Comparison of ENCODE assay signal across 8 mouse cellular contexts in genomic region chr7:116031388-116031717, GRCm38 (mm10). TPM values are rescaled to one million over a fixed set of nuclear protein-coding genes. Genes with fewer than 3 reads are reported as not detected.
DNase-seq lines count a peak whose midpoint lies in the region; ATAC-seq and TF ChIP-seq lines count a peak whose summit lies in the region.

No protein-coding gene starts in this region.

- H3K27ac ChIP-seq in heart, embryonic 14.5 days (replicated peaks in 1 of 2; ENCODE audit: control insufficient read depth in 1 of 2, insufficient read depth in 1 of 2, low read depth in 2 of 2, low read length in 2 of 2) = peak overlapping the region; percentile 95 to 99
- H3K27ac ChIP-seq in hindbrain, embryonic 15.5 days (replicated peaks) = peak overlapping the region; percentile 77
- H3K27ac ChIP-seq in midbrain, embryonic 10.5 days (replicated peaks) = peak overlapping the region; percentile 98

- H3K27me3 ChIP-seq in heart, embryonic 14.5 days (ENCODE audit: control insufficient read depth, insufficient read depth, low read length) = peaks cover 6% of the 10 kb centered on the region; the same call in 1 of the 2 replicates
- H3K27me3 ChIP-seq in hindbrain, embryonic 15.5 days = peaks cover 47% of the 10 kb centered on the region
- peaks cover 39% of the 10 kb centered on the region for H3K27me3 ChIP-seq in midbrain, embryonic 10.5 days (ENCODE audit: low read depth, poor library complexity, severe bottlenecking)

- H3K9ac ChIP-seq in heart, embryonic 14.5 days (ENCODE audit: low read length) = peak overlapping the region; percentile 93
- peak overlapping the region; percentile 47 for H3K9ac ChIP-seq in hindbrain, embryonic 15.5 days

- DNase-seq in heart, postnatal 10 days = no peak
- DNase-seq in brain, embryonic 14.5 days (ENCODE audit: low read depth) = peak; percentile 78
- no peak for DNase-seq in midbrain, embryonic 10.5 days (ENCODE audit: low spot score)
- no peak for DNase-seq in urinary bladder, adult 18-20 months (ENCODE audit: low spot score in 2 of 2)
- DNase-seq in layer of hippocampus, postnatal 14 days (ENCODE audit: low spot score in 2 of 2) = no peak

- TF ChIP-seq CTCF in brain, embryonic 14.5 days (IDR thresholded peaks at IDR 0.05; ENCODE audit: borderline replicate concordance, extremely low read depth, insufficient read depth, insufficient read length) = no peak

- peak overlapping the region; percentile 86 for H3K4me2 ChIP-seq in heart, embryonic 14.5 days (ENCODE audit: low read length)
- peak overlapping the region; percentile 98 for H3K4me2 ChIP-seq in hindbrain, embryonic 15.5 days

- H3K4me3 ChIP-seq in heart, embryonic 14.5 days (ENCODE audit: control insufficient read depth in 1 of 2, insufficient read depth in 1 of 2, low read depth in 1 of 2, low read length in 2 of 2) = peak overlapping the region; percentile 65 to 67
- H3K4me3 ChIP-seq in hindbrain, embryonic 15.5 days = peak overlapping the region; percentile 51
- peak overlapping the region; percentile 78 for H3K4me3 ChIP-seq in midbrain, embryonic 10.5 days

- WGBS in heart, embryonic 14.5 days = under 1% methylated on average over 14 of the region's 14 CpGs
- under 1% methylated on average over 14 of the region's 14 CpGs for WGBS in hindbrain, embryonic 15.5 days
- under 1% methylated on average over 14 of the region's 14 CpGs for WGBS in midbrain, embryonic 10.5 days

- TF ChIP-seq POLR2A in brain, embryonic 14.5 days (IDR thresholded peaks at IDR 0.05; ENCODE audit: borderline replicate concordance, extremely low read depth, insufficient read depth, insufficient read length, poor library complexity, severe bottlenecking) = no peak

- ATAC-seq in heart, embryonic 14.5 days (ENCODE audit: insufficient number of reproducible peaks, insufficient read depth, low FRiP score, low read depth) = no peak
- ATAC-seq in hindbrain, embryonic 15.5 days (ENCODE audit: low FRiP score, low read depth) = no peak
- no peak for ATAC-seq in granulocyte monocyte progenitor cell, adult 5-6 weeks (replicated peaks; ENCODE audit: poor library complexity, severe bottlenecking)

- H3K9me3 ChIP-seq in heart, embryonic 14.5 days (ENCODE audit: control insufficient read depth, low read length) = no peaks in the 10 kb centered on the region
- no peaks in the 10 kb centered on the region for H3K9me3 ChIP-seq in hindbrain, embryonic 15.5 days
- no peaks in the 10 kb centered on the region for H3K9me3 ChIP-seq in midbrain, embryonic 10.5 days (replicated peaks)

- H3K36me3 ChIP-seq in heart, embryonic 14.5 days (ENCODE audit: control insufficient read depth, insufficient read depth, low read length) = no peaks in the 10 kb centered on the region
- H3K36me3 ChIP-seq in hindbrain, embryonic 15.5 days = no peaks in the 10 kb centered on the region
- H3K36me3 ChIP-seq in midbrain, embryonic 10.5 days = no peaks in the 10 kb centered on the region

- H3K4me1 ChIP-seq in heart, embryonic 14.5 days (ENCODE audit: control insufficient read depth in 2 of 2, insufficient read depth in 2 of 2, low read length in 2 of 2) = peaks cover 6 to 10% of the 10 kb centered on the region in 2 experiments; a peak in 3 of 4 replicates
- peaks cover 39% of the 10 kb centered on the region for H3K4me1 ChIP-seq in hindbrain, embryonic 15.5 days (replicated peaks)
- peaks cover 65% of the 10 kb centered on the region for H3K4me1 ChIP-seq in midbrain, embryonic 10.5 days

- intact Hi-C loops in heart, postnatal 10 days (cut with DNase I) = loop anchor here (5.0 to 10.0 kb wide), 6 partner anchors 209 to 1159 kb away; no protein-coding TSS in a partner anchor

RNA-seq across cellular contexts. Expression of gene Sox6, which starts 7.2 kb away (rescaled TPM):
- polyA plus RNA-seq in heart, embryonic 14.5 days (2014; fragmentation: Nextera tagmentation; extraction: Ambion mirVana) = 36.8 and 39.1 TPM in 2 replicates
- total RNA-seq in heart, postnatal 10 days (2021) = 10 to 100 TPM; 22.9 to 30.3 TPM
- 19.9 and 23.1 TPM in 2 replicates for polyA plus RNA-seq in brain, embryonic 14.5 days (2012; rRNA removed)
- 31.7 and 34.4 TPM in 2 replicates for polyA plus RNA-seq in hindbrain, embryonic 15.5 days (2015; fragmentation: Nextera tagmentation; extraction: Ambion mirVana)
- polyA plus RNA-seq in midbrain, embryonic 10.5 days (2016; fragmentation: Nextera tagmentation; extraction: Ambion mirVana) = 25.5 and 31.8 TPM in 2 replicates
- total RNA-seq in granulocyte monocyte progenitor cell, adult 5-6 weeks (2014; fragmentation: Nextera tagmentation) = 0.45 and 2.6 TPM in 2 replicates
- 0.98 TPM in 1 of 2 replicates, not detected in the other for total RNA-seq in granulocyte monocyte progenitor cell, adult 5-6 weeks (2017)
- total RNA-seq in layer of hippocampus, postnatal 14 days (2021) = 10 to 100 TPM; 38.8 to 39.1 TPM

RNA-seq across cellular contexts. Expression of gene 1110004F10Rik, which starts 7.8 kb away (rescaled TPM):
- polyA plus RNA-seq in heart, embryonic 14.5 days (2014; fragmentation: Nextera tagmentation; extraction: Ambion mirVana) = 168 and 176 TPM in 2 replicates
- total RNA-seq in heart, postnatal 10 days (2021) = 10 to 100 TPM; 65.9 to 73.8 TPM
- polyA plus RNA-seq in brain, embryonic 14.5 days (2012; rRNA removed) = 197 and 225 TPM in 2 replicates
- polyA plus RNA-seq in hindbrain, embryonic 15.5 days (2015; fragmentation: Nextera tagmentation; extraction: Ambion mirVana) = 291 and 297 TPM in 2 replicates
- 370 and 371 TPM in 2 replicates for polyA plus RNA-seq in midbrain, embryonic 10.5 days (2016; fragmentation: Nextera tagmentation; extraction: Ambion mirVana)
- total RNA-seq in granulocyte monocyte progenitor cell, adult 5-6 weeks (2014; fragmentation: Nextera tagmentation) = 102 and 146 TPM in 2 replicates
- total RNA-seq in granulocyte monocyte progenitor cell, adult 5-6 weeks (2017) = 215 and 273 TPM in 2 replicates
- total RNA-seq in layer of hippocampus, postnatal 14 days (2021) = 100 to 1,000 TPM; 116 to 117 TPM

RNA-seq across cellular contexts. Expression of gene Gm4353, which starts 53.1 kb away (rescaled TPM):
- polyA plus RNA-seq in heart, embryonic 14.5 days (2014; fragmentation: Nextera tagmentation; extraction: Ambion mirVana) = 0.27 and 0.40 TPM in 2 replicates
- 1 to 10 TPM in 1 of 2 experiments, under 1 TPM in 1; 0.74 to 2.1 TPM for total RNA-seq in heart, postnatal 10 days (2021)
- 0.93 and 1.7 TPM in 2 replicates for polyA plus RNA-seq in brain, embryonic 14.5 days (2012; rRNA removed)
- 1.0 and 1.2 TPM in 2 replicates for polyA plus RNA-seq in hindbrain, embryonic 15.5 days (2015; fragmentation: Nextera tagmentation; extraction: Ambion mirVana)
- 0.71 and 1.0 TPM in 2 replicates for polyA plus RNA-seq in midbrain, embryonic 10.5 days (2016; fragmentation: Nextera tagmentation; extraction: Ambion mirVana)
- 0.77 and 0.81 TPM in 2 replicates for total RNA-seq in granulocyte monocyte progenitor cell, adult 5-6 weeks (2014; fragmentation: Nextera tagmentation)
- 2.8 and 2.9 TPM in 2 replicates for total RNA-seq in granulocyte monocyte progenitor cell, adult 5-6 weeks (2017)
- 1 to 10 TPM; 2.9 to 4.3 TPM for total RNA-seq in layer of hippocampus, postnatal 14 days (2021)
